Mouse (Mus musculus): ENCODE measurements around the gene Hist1h1c.

DNA sequence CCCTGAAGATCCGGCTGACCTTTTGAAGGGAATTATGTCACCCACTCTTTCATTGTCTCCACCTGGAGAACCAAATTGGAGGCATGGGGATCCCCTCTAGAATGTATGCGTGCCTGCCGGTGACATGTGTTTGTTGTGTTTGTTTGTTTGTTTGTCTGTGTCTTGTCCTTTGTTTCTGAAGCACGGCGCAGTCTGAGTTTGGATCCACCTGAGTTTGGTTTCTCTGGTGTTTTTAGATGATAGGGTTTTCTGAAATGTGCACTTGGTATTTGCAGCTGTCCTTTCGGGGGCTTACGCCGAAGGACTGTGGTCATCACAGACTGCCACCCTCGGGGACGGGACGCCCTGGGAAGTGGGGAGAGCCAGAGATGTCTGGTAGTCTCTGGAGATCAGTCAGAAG, 21.4 kb upstream of the Hist1h1c start:
- no peak for TF ChIP-seq CTCF (IDR thresholded peaks at IDR 0.05; ENCODE audit: low read depth)
- TF ChIP-seq EP300 (IDR thresholded peaks at IDR 0.05; ENCODE audit: low read depth) = no peak
